Mouse (Mus musculus): ENCODE data around the gene Mtss1l.
"Not testable (repeated sequence)": the region's sequence is repeated elsewhere in the genome, so short reads cannot be mapped to it uniquely, and the experiment has no call there.

Gene Mtss1l

GRCm38 (mm10) chr8:110786501-110786900, 65.2 kb downstream of the Mtss1l start:
- DNase-seq = not testable (repeated sequence)

- no peak for DNase-seq
Measured at GRCm38 (mm10) chr8:110786934-110787333, 65.7 kb downstream of the Mtss1l start.

GRCm38 (mm10) chr8:110787411-110787954, 66.2 kb downstream of the Mtss1l start:
- no peak for DNase-seq

GRCm38 (mm10) chr8:110788981-110789380, 67.7 kb downstream of the Mtss1l start:
- peak; percentile 45 for DNase-seq

GRCm38 (mm10) chr8:110789571-110789970, 68.3 kb downstream of the Mtss1l start:
- peak; percentile 27 for DNase-seq

- no peak for DNase-seq
Measured at GRCm38 (mm10) chr8:110790270-110790669, 69.0 kb downstream of the Mtss1l start.

All from layer of hippocampus, adult 9-11 months (tissue).